Mouse (Mus musculus): ENCODE data around the gene 4933428G20Rik.

DNA sequence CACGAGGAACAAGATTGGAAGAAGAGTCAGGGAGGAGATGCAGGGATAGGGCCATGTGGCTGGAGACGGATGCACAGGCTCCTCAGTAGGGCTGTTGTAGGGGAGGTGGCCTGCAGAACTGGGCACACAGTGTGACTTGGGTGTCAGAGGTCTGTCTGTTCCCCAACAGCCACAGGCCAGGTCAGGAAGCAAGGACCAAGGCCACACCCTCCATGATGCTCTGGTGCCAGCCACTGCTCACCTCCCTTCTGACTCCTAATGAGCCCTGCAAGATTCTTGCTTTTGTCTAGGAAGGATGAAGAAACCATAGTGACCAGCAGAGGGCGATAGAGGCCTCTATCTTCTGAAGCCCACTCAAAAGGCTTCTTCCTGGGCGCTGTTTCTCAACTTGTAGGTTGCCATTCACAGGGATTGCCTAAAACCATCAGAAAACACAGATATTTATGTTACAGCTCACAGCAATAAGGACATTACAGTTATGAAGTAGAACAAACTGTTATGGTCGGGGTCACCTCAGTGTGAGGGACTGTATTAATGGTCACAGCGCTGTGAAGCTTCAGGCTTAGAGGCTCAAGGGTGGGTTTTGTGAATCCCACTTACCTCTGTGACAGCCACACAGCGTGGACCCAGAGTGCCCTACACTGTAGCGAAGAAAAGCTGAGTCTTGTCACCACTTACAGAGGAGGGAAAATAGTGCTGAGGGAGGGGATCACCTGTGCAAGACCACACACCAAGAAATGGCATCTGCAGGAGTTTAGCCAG is 23.6 kb downstream of the 4933428G20Rik start:
- TF ChIP-seq GATA1 (IDR thresholded peaks at IDR 0.05; ENCODE audit: borderline replicate concordance, low read length) (no peak), FLI1 (IDR thresholded peaks at IDR 0.05; ENCODE audit: low read length) (no peak)
